Mouse (Mus musculus): ENCODE data around the gene Paf1. TPM values are rescaled to one million over a fixed set of nuclear protein-coding genes. Genes with fewer than 3 reads are reported as not detected.

The Paf1 gene
- polyA plus RNA-seq, 1 experiment from 2014 or later: 67.3 TPM

DNA sequence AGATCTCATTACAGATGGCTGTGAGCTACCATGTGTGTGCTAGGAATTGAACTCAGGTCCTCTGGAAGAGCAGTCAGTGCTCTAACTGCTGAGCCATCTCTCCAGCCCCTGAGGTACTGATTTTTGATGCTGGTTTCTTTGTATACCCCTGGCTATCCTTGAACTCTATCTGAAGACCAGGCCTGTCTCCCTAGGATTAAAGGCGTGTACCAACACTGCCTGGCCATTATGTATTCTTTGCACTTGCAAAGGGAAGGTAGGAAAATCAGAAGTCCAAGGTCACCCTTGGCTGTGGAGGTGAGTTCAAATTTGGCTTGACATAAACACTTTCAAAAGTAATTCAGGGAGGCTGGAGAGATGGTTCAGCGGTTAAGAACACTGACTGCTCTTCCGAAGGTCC, 38.2 kb upstream of the Paf1 start:
- Histone ChIP-seq H3K9ac (replicated peaks; ENCODE audit: low read depth, low read length) (no peak overlapping the region), H3K27me3 (ENCODE audit: control insufficient read depth, insufficient read depth, low read length) (no peaks in the 10 kb centered on the region), H3K27ac (ENCODE audit: low read length) (no peak overlapping the region), H3K9me3 (ENCODE audit: control insufficient read depth, low read depth, low read length) (no peaks in the 10 kb centered on the region), H3K4me2 (replicated peaks; ENCODE audit: low read depth, low read length) (no peak overlapping the region), H3K4me1 (ENCODE audit: control insufficient read depth, insufficient read depth, low read length) (peaks cover 37% of the 10 kb centered on the region), H3K36me3 (ENCODE audit: control insufficient read depth, insufficient read depth, low read length) (peaks cover 36% of the 10 kb centered on the region), H3K4me3 (ENCODE audit: low read depth, low read length) (no peak overlapping the region)
- 94% methylated on average over 3 of the region's 3 CpGs for WGBS
- ATAC-seq (ENCODE audit: insufficient number of reproducible peaks, insufficient read depth, low FRiP score, low read depth): no peak

DNA sequence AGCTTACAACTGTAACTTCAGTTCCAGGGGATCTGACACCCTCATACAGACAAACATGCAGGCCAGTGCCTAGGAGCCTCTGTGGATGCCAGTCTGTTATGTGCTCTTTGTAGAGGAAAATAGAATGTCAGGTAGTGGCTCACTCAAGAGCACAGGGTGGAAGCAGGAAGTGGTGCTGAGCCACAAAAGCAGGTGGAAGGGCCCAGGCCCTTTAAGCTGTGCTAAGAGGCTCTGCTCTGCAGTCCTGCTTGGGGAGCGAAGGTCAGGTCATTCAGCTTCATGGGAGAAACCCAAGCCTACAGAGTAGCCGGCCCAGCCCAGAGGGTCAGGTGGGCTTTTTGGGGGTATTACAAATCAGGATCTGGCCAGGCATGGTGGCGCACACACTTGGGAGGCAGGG, 37.5 kb upstream of the Paf1 start:
- no peaks in the 10 kb centered on the region for H3K9me3 ChIP-seq (ENCODE audit: control insufficient read depth, low read depth, low read length)
- no peak overlapping the region for H3K4me3 ChIP-seq (ENCODE audit: low read depth, low read length)
- peaks cover 32% of the 10 kb centered on the region for H3K4me1 ChIP-seq (ENCODE audit: control insufficient read depth, insufficient read depth, low read length)
- no peak overlapping the region for H3K9ac ChIP-seq (replicated peaks; ENCODE audit: low read depth, low read length)
- no peak overlapping the region for H3K4me2 ChIP-seq (replicated peaks; ENCODE audit: low read depth, low read length)
- H3K27me3 ChIP-seq (ENCODE audit: control insufficient read depth, insufficient read depth, low read length): no peaks in the 10 kb centered on the region
- peaks cover 42% of the 10 kb centered on the region for H3K36me3 ChIP-seq (ENCODE audit: control insufficient read depth, insufficient read depth, low read length)
- no peak for ATAC-seq (ENCODE audit: insufficient number of reproducible peaks, insufficient read depth, low FRiP score, low read depth)
- WGBS: 89% methylated on average over 3 of the region's 3 CpGs
- peak overlapping the region; percentile 10; the same call in 1 of the 2 replicates for H3K27ac ChIP-seq (ENCODE audit: low read length)

DNA sequence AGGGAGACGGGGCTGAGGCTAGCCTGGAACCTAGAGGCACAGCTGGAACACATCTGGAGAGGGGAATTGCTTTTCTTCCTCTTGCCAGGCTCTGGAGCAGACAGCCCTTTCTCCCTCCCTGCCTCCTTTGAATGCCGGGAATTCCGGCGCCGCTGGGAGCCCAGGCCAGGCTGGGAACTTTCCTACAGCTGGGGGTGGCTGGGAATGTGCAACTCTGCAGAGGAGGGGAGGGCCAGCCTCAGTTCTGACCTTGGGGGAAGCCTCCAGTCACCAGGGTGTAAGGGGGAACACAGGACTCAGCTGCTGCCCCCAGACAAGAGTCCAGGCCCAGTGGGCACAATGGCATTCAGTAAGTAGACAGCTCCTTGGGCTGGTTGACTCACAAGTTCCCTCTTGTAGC, 35.8 kb upstream of the Paf1 start:
- peak; percentile 48; the same call in 1 of the 2 replicates for ATAC-seq (ENCODE audit: insufficient number of reproducible peaks, insufficient read depth, low FRiP score, low read depth)
- no peaks in the 10 kb centered on the region for H3K9me3 ChIP-seq (ENCODE audit: control insufficient read depth, low read depth, low read length)
- no peaks in the 10 kb centered on the region for H3K27me3 ChIP-seq (ENCODE audit: control insufficient read depth, insufficient read depth, low read length)
- peak overlapping the region; percentile 45; the same call in 1 of the 2 replicates for H3K27ac ChIP-seq (ENCODE audit: low read length)
- H3K9ac ChIP-seq (replicated peaks; ENCODE audit: low read depth, low read length): no peak overlapping the region
- H3K4me3 ChIP-seq (ENCODE audit: low read depth, low read length): no peak overlapping the region
- H3K36me3 ChIP-seq (ENCODE audit: control insufficient read depth, insufficient read depth, low read length): peaks cover 50% of the 10 kb centered on the region
- peaks cover 27% of the 10 kb centered on the region for H3K4me1 ChIP-seq (ENCODE audit: control insufficient read depth, insufficient read depth, low read length)
- WGBS: 5% methylated on average over 5 of the region's 5 CpGs
- no peak overlapping the region for H3K4me2 ChIP-seq (replicated peaks; ENCODE audit: low read depth, low read length)

DNA sequence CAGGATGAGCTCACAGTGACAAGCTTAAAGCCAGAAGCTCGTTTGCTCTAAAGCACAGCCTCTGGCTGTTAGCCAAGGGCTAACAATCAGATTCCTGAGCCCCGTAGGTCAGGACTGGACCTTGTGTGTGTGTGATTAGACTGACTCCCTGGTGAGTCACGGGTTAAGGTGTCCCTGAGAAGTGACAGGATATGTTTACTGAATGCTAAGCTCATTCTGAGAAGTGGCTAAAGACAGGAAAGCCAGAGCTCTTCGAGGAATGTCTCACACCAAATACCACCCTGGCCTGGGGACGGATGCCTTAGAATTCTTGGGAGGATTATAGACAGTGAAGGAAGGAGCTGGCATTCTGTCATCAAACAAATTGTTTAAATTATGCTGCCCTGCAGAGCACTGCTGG, 34.8 kb upstream of the Paf1 start:
- no peak for ATAC-seq (ENCODE audit: insufficient number of reproducible peaks, insufficient read depth, low FRiP score, low read depth)
- no peaks in the 10 kb centered on the region for H3K9me3 ChIP-seq (ENCODE audit: control insufficient read depth, low read depth, low read length)
- peaks cover 27% of the 10 kb centered on the region for H3K4me1 ChIP-seq (ENCODE audit: control insufficient read depth, insufficient read depth, low read length)
- 1% methylated on average over 5 of the region's 5 CpGs for WGBS
- peak overlapping the region; percentile 45; the same call in 1 of the 2 replicates for H3K27ac ChIP-seq (ENCODE audit: low read length)
- H3K4me2 ChIP-seq (replicated peaks; ENCODE audit: low read depth, low read length): no peak overlapping the region
- H3K4me3 ChIP-seq (ENCODE audit: low read depth, low read length): no peak overlapping the region
- H3K36me3 ChIP-seq (ENCODE audit: control insufficient read depth, insufficient read depth, low read length): peaks cover 53% of the 10 kb centered on the region
- H3K9ac ChIP-seq (replicated peaks; ENCODE audit: low read depth, low read length): no peak overlapping the region
- H3K27me3 ChIP-seq (ENCODE audit: control insufficient read depth, insufficient read depth, low read length): no peaks in the 10 kb centered on the region

DNA sequence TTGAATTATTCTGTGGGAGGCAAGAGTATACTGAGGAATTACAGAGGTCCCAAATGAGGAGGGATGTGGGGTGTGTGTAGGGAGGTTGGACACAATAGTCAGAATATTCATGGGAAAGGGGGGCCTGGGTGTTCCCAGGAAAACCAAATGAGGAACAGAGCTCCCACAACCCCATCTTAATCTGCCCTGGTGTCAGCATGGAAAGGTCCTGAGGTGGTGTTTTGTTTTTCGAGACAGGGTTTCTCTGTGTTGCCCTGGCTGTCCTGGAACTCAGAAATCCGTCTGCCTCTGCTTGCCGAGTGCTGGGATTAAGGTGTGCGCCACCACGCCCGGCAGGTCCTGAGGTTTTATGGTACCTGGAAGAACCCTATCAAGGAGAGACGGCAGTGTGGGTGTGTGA, 34.3 kb upstream of the Paf1 start:
- 56% methylated on average over 7 of the region's 7 CpGs for WGBS
- no peak for ATAC-seq (ENCODE audit: insufficient number of reproducible peaks, insufficient read depth, low FRiP score, low read depth)
- H3K27me3 ChIP-seq (ENCODE audit: control insufficient read depth, insufficient read depth, low read length): no peaks in the 10 kb centered on the region
- no peak overlapping the region for H3K4me2 ChIP-seq (replicated peaks; ENCODE audit: low read depth, low read length)
- peaks cover 49% of the 10 kb centered on the region for H3K36me3 ChIP-seq (ENCODE audit: control insufficient read depth, insufficient read depth, low read length)
- no peak overlapping the region for H3K4me3 ChIP-seq (ENCODE audit: low read depth, low read length)
- H3K9me3 ChIP-seq (ENCODE audit: control insufficient read depth, low read depth, low read length): no peaks in the 10 kb centered on the region
- H3K27ac ChIP-seq (ENCODE audit: low read length): peak overlapping the region; percentile 45; the same call in 1 of the 2 replicates
- peaks cover 27% of the 10 kb centered on the region for H3K4me1 ChIP-seq (ENCODE audit: control insufficient read depth, insufficient read depth, low read length)
- no peak overlapping the region for H3K9ac ChIP-seq (replicated peaks; ENCODE audit: low read depth, low read length)

DNA sequence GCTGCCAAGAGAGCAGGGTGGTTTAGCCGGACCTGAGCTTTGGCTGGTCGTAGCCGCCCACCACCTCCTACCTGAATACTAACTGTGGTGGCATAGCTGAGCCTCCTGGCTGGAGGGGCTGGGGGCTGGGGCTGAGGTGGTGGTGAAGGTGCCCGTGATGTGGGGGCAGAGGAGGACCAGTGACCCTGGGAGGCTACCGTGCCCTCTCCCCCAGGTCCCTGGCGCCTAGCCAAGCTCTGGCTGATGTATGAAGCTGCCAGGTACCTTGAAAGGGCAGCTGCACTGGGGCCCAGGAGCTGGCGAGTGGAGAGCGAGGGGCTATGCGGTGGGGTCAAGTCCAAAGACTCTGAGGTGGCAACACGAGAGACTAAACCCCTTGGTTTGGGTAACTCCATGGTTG, 32.9 kb upstream of the Paf1 start:
- Histone ChIP-seq H3K4me3 (ENCODE audit: low read depth, low read length) (no peak overlapping the region), H3K4me2 (replicated peaks; ENCODE audit: low read depth, low read length) (no peak overlapping the region), H3K27ac (ENCODE audit: low read length) (no peak overlapping the region), H3K9me3 (ENCODE audit: control insufficient read depth, low read depth, low read length) (no peaks in the 10 kb centered on the region), H3K9ac (replicated peaks; ENCODE audit: low read depth, low read length) (no peak overlapping the region), H3K36me3 (ENCODE audit: control insufficient read depth, insufficient read depth, low read length) (peaks cover 50% of the 10 kb centered on the region), H3K4me1 (ENCODE audit: control insufficient read depth, insufficient read depth, low read length) (peaks cover 27% of the 10 kb centered on the region), H3K27me3 (ENCODE audit: control insufficient read depth, insufficient read depth, low read length) (no peaks in the 10 kb centered on the region)
- 84% methylated on average over 10 of the region's 10 CpGs for WGBS
- ATAC-seq (ENCODE audit: insufficient number of reproducible peaks, insufficient read depth, low FRiP score, low read depth): no peak

DNA sequence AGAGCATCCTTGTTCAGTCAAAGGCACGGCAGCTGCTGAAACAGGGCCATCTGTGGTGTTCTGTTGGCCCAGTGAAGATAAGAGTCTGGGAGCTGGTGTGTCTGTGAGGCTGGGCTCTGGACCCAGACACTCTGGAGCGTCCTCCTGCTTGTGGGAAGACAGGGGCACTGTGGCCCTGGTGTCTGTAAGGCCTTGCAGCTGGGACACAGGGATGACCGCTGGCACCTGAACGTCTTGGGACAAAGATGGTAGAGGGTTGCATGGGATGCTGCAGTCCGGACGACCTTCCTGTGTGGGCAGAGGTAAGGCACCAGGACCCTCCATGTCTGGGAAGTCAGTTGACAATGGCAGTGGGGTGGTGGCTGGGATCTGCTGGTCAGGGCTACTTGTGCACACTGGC, 32.5 kb upstream of the Paf1 start:
- WGBS: 85% methylated on average over 6 of the region's 6 CpGs

DNA sequence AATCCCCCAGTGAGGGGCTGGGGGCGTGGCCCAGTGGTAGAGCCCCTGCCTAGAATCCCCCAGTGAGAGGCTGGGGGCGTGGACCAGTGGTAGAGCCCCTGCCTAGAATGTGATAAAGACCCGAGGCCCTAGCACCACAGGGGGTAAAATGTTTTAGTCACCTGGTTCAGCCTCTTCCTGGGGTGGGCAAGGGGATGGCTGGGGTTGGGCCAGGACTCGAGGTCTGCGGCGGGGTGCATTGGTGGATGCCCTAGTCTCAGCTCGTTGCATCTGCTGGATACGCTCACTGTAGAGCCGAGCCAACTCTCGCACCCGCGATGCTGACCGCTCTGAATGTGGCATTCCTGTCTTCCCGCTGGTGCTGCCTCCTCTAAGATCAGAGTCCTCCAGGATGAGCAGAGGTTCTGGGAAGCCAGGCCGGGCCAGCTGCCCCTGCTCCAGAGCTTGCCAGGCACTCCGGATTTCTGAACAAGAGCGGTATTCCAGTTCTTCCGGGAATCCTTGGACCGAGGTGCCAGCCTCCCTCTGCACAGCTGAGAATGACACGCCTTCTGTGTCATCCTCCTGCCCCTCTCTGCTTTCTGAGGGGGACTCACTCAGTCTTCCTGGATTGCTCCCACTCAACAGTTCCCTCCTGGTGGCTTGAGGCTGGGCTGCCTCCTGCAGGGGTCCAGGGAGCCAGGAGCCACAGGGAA, 31.0 kb upstream of the Paf1 start:
- H3K4me1 ChIP-seq (ENCODE audit: control insufficient read depth, insufficient read depth, low read length): peaks cover 23% of the 10 kb centered on the region
- no peak overlapping the region for H3K4me3 ChIP-seq (ENCODE audit: low read depth, low read length)
- no peaks in the 10 kb centered on the region for H3K27me3 ChIP-seq (ENCODE audit: control insufficient read depth, insufficient read depth, low read length)
- WGBS: 96% methylated on average over 19 of the region's 20 CpGs
- H3K36me3 ChIP-seq (ENCODE audit: control insufficient read depth, insufficient read depth, low read length): peaks cover 69% of the 10 kb centered on the region
- H3K27ac ChIP-seq (ENCODE audit: low read length): no peak overlapping the region
- H3K9me3 ChIP-seq (ENCODE audit: control insufficient read depth, low read depth, low read length): no peaks in the 10 kb centered on the region
- ATAC-seq (ENCODE audit: insufficient number of reproducible peaks, insufficient read depth, low FRiP score, low read depth): no peak
- H3K9ac ChIP-seq (replicated peaks; ENCODE audit: low read depth, low read length): no peak overlapping the region
- H3K4me2 ChIP-seq (replicated peaks; ENCODE audit: low read depth, low read length): no peak overlapping the region

More for the DNA sequence above, 32.5 kb upstream of the Paf1 start:
- Histone ChIP-seq H3K4me3 (ENCODE audit: low read depth, low read length) (no peak overlapping the region), H3K9ac (replicated peaks; ENCODE audit: low read depth, low read length) (no peak overlapping the region), H3K9me3 (ENCODE audit: control insufficient read depth, low read depth, low read length) (no peaks in the 10 kb centered on the region), H3K27ac (ENCODE audit: low read length) (no peak overlapping the region), H3K27me3 (ENCODE audit: control insufficient read depth, insufficient read depth, low read length) (no peaks in the 10 kb centered on the region), H3K4me1 (ENCODE audit: control insufficient read depth, insufficient read depth, low read length) (peaks cover 27% of the 10 kb centered on the region), H3K4me2 (replicated peaks; ENCODE audit: low read depth, low read length) (no peak overlapping the region), H3K36me3 (ENCODE audit: control insufficient read depth, insufficient read depth, low read length) (peaks cover 54% of the 10 kb centered on the region)
- ATAC-seq (ENCODE audit: insufficient number of reproducible peaks, insufficient read depth, low FRiP score, low read depth): no peak

Measured in stomach, embryonic 14.5 days (tissue).